Mouse (Mus musculus) neural tube, embryonic 15.5 days (tissue): ENCODE results near the gene Ugt1a8. TPM values are rescaled to one million over a fixed set of nuclear protein-coding genes. Genes with fewer than 3 reads are reported as not detected.
"Not testable (repeated sequence)": the region's sequence is repeated elsewhere in the genome, so short reads cannot be mapped to it uniquely, and the experiment has no call there.

Experiments used
- ATAC-seq: fragments of 200-750 bp; cut with Nextera tagmentation; 2 replicates; pipeline ENCODE4 v1.8.0; 2017; ENCODE audit warnings: mild to moderate bottlenecking, moderate TSS enrichment, moderate library complexity; ENCODE audit not compliant: low FRiP score
- H3K27ac ChIP-seq: fragments of 300-500 bp; sonication (generic); replicated peaks from 2 replicates; pipeline ENCODE4 v1.5.1; 2015; ENCODE audit warnings: mild to moderate bottlenecking, inconsistent platforms
- H3K27me3 ChIP-seq: fragments of 300-500 bp; sonication (generic); replicated peaks from 2 replicates; pipeline ENCODE4 v1.6.1; 2015; ENCODE audit warnings: inconsistent platforms
- H3K36me3 ChIP-seq: fragments of 300-500 bp; sonication (generic); 2 replicates; pipeline ENCODE4 v1.6.1; 2015; ENCODE audit warnings: inconsistent platforms
- H3K4me1 ChIP-seq: fragments of 300-500 bp; sonication (generic); 2 replicates; pipeline ENCODE4 v1.6.1; 2015; ENCODE audit warnings: inconsistent platforms
- H3K4me2 ChIP-seq: fragments of 300-500 bp; sonication (generic); 2 replicates; pipeline ENCODE4 v1.6.1; 2015; ENCODE audit warnings: inconsistent platforms, mild to moderate bottlenecking, moderate library complexity
- H3K4me3 ChIP-seq: fragments of 300-500 bp; sonication (generic); replicated peaks from 2 replicates; pipeline ENCODE4 v1.5.1; 2015; ENCODE audit warnings: mild to moderate bottlenecking, inconsistent platforms
- H3K9ac ChIP-seq: fragments of 300-500 bp; sonication (generic); replicated peaks from 2 replicates; pipeline ENCODE4 v1.6.1; 2015; ENCODE audit warnings: mild to moderate bottlenecking, inconsistent platforms
- H3K9me3 ChIP-seq: fragments of 300-500 bp; sonication (generic); replicated peaks from 2 replicates; pipeline ENCODE4 v1.6.1; 2016; ENCODE audit warnings: inconsistent platforms
- WGBS: fragments of 180-500 bp; shearing (Covaris S2); methylation state at CpG from one replicate; pipeline ENCODE4 v1.1.7; 2015; ENCODE audit warnings: mixed read lengths; 5-methylcytosine and 5-hydroxymethylcytosine counted together
- polyA plus RNA-seq: library from polyadenylated mRNA; unstranded; fragments of >200 nt; fragmentation: Nextera tagmentation; extraction: Ambion mirVana; gene quantifications from 2 replicates; pipeline ENCODE4 v1.2.1, GENCODE M21; 2015

The Ugt1a8 gene
- polyA plus RNA-seq, 1 experiment from 2014 or later = not detected

- not testable (repeated sequence) for H3K4me3 ChIP-seq
- WGBS = 51% methylated on average over 1 of the region's 1 CpGs
Observed at GRCm38 (mm10) chr1:88140492-88140891, 52.9 kb downstream of the Ugt1a8 start.

GRCm38 (mm10) chr1:88143966-88144675, 56.5 kb downstream of the Ugt1a8 start:
- H3K27ac ChIP-seq, H3K4me2 ChIP-seq, H3K9ac ChIP-seq, H3K4me1 ChIP-seq, H3K9me3 ChIP-seq, H3K4me3 ChIP-seq, ATAC-seq, H3K36me3 ChIP-seq, H3K27me3 ChIP-seq: not testable (repeated sequence)
- WGBS = 2% methylated on average over 5 of the region's 5 CpGs

More at GRCm38 (mm10) chr1:88140492-88140891, 52.9 kb downstream of the Ugt1a8 start:
- not testable (repeated sequence) for H3K36me3 ChIP-seq, ATAC-seq, H3K9ac ChIP-seq, H3K27me3 ChIP-seq, H3K9me3 ChIP-seq, H3K4me2 ChIP-seq, H3K4me1 ChIP-seq, H3K27ac ChIP-seq

- not testable (repeated sequence) for H3K4me3 ChIP-seq, H3K27me3 ChIP-seq, H3K4me1 ChIP-seq, H3K36me3 ChIP-seq, H3K9ac ChIP-seq, H3K9me3 ChIP-seq, H3K27ac ChIP-seq, ATAC-seq, H3K4me2 ChIP-seq
- WGBS = 78% methylated on average over 2 of the region's 2 CpGs
Observed at GRCm38 (mm10) chr1:88145278-88145677, 57.7 kb downstream of the Ugt1a8 start.

GRCm38 (mm10) chr1:88150133-88150532, 62.5 kb downstream of the Ugt1a8 start:
- not testable (repeated sequence) for H3K27ac ChIP-seq, H3K4me1 ChIP-seq, H3K9ac ChIP-seq, H3K9me3 ChIP-seq, H3K27me3 ChIP-seq, ATAC-seq, H3K4me3 ChIP-seq, H3K36me3 ChIP-seq, H3K4me2 ChIP-seq
- WGBS = 82% methylated on average over 2 of the region's 2 CpGs

- Histone ChIP-seq H3K4me1 (no peaks in the 10 kb centered on the region), H3K9ac (no peak overlapping the region), H3K27ac (no peak overlapping the region), H3K4me2 (no peak overlapping the region), H3K27me3 (no peaks in the 10 kb centered on the region), H3K4me3 (no peak overlapping the region), H3K36me3 (no peaks in the 10 kb centered on the region), H3K9me3 (no peaks in the 10 kb centered on the region)
- 87% methylated on average over 2 of the region's 2 CpGs for WGBS
- ATAC-seq = no peak
Observed at GRCm38 (mm10) chr1:88158430-88158829, 70.8 kb downstream of the Ugt1a8 start.

- no peaks in the 10 kb centered on the region for H3K36me3 ChIP-seq
- no peak for ATAC-seq
- H3K4me1 ChIP-seq = no peaks in the 10 kb centered on the region
- H3K4me3 ChIP-seq = no peak within 1 kb of the TSS
- no peak within 1 kb of the TSS for H3K9ac ChIP-seq
- H3K27me3 ChIP-seq = no peaks in the 10 kb centered on the region
- no peaks in the 10 kb centered on the region for H3K9me3 ChIP-seq
- no peak within 1 kb of the TSS for H3K27ac ChIP-seq
- 88% methylated on average over 5 of the region's 5 CpGs for WGBS
- H3K4me2 ChIP-seq = no peak within 1 kb of the TSS
Observed at GRCm38 (mm10) chr1:88165711-88166110, 78.1 kb downstream of the Ugt1a8 start, which contains the start of gene Ugt1a5. TSS of gene Ugt1a5 (plus strand) at chr1:88166012.

- not testable (repeated sequence) for H3K4me1 ChIP-seq, H3K4me2 ChIP-seq, H3K36me3 ChIP-seq, H3K9me3 ChIP-seq, ATAC-seq, H3K4me3 ChIP-seq, H3K9ac ChIP-seq, H3K27ac ChIP-seq, H3K27me3 ChIP-seq
- 94% methylated on average over 7 of the region's 7 CpGs for WGBS
Observed at GRCm38 (mm10) chr1:88172190-88172589, 84.6 kb downstream of the Ugt1a8 start.

GRCm38 (mm10) chr1:88179657-88180056, 92.0 kb downstream of the Ugt1a8 start:
- no peaks in the 10 kb centered on the region for H3K27me3 ChIP-seq
- peaks cover 9% of the 10 kb centered on the region; the same call in 1 of the 2 replicates for H3K9me3 ChIP-seq
- H3K9ac ChIP-seq = no peak overlapping the region
- H3K4me3 ChIP-seq = no peak overlapping the region
- 90% methylated on average over 1 of the region's 1 CpGs for WGBS
- no peak for ATAC-seq
- no peak overlapping the region for H3K27ac ChIP-seq
- H3K36me3 ChIP-seq = no peaks in the 10 kb centered on the region
- H3K4me1 ChIP-seq = no peaks in the 10 kb centered on the region
- H3K4me2 ChIP-seq = no peak overlapping the region

- Histone ChIP-seq H3K9me3 (no peaks in the 10 kb centered on the region), H3K36me3 (no peaks in the 10 kb centered on the region), H3K4me1 (no peaks in the 10 kb centered on the region), H3K27ac (no peak overlapping the region), H3K4me2 (no peak overlapping the region), H3K9ac (no peak overlapping the region), H3K4me3 (no peak overlapping the region), H3K27me3 (no peaks in the 10 kb centered on the region)
- no peak for ATAC-seq
- 89% methylated on average over 5 of the region's 5 CpGs for WGBS
Observed at GRCm38 (mm10) chr1:88186325-88186935, 98.8 kb downstream of the Ugt1a8 start.

- Histone ChIP-seq H3K36me3 (no peaks in the 10 kb centered on the region), H3K9ac (no peak overlapping the region), H3K4me2 (no peak overlapping the region), H3K27ac (no peak overlapping the region), H3K4me3 (no peak overlapping the region), H3K4me1 (no peaks in the 10 kb centered on the region), H3K27me3 (no peaks in the 10 kb centered on the region), H3K9me3 (no peaks in the 10 kb centered on the region)
- WGBS = 78% methylated on average over 3 of the region's 3 CpGs
- no peak for ATAC-seq
Observed at GRCm38 (mm10) chr1:88192136-88192535, 104.5 kb downstream of the Ugt1a8 start.

GRCm38 (mm10) chr1:88195687-88196086, 108.1 kb downstream of the Ugt1a8 start:
- ATAC-seq = no peak
- 88% methylated on average over 1 of the region's 1 CpGs for WGBS
- H3K4me2 ChIP-seq = no peak overlapping the region
- no peaks in the 10 kb centered on the region for H3K36me3 ChIP-seq
- no peak overlapping the region for H3K27ac ChIP-seq
- H3K4me3 ChIP-seq = no peak overlapping the region
- H3K9ac ChIP-seq = no peak overlapping the region
- H3K9me3 ChIP-seq = no peaks in the 10 kb centered on the region
- no peaks in the 10 kb centered on the region for H3K27me3 ChIP-seq
- no peaks in the 10 kb centered on the region for H3K4me1 ChIP-seq

GRCm38 (mm10) chr1:88197443-88197842, 109.8 kb downstream of the Ugt1a8 start:
- Histone ChIP-seq H3K9ac (no peak overlapping the region), H3K27ac (no peak overlapping the region), H3K4me1 (no peaks in the 10 kb centered on the region), H3K4me2 (no peak overlapping the region), H3K36me3 (no peaks in the 10 kb centered on the region), H3K27me3 (no peaks in the 10 kb centered on the region), H3K4me3 (no peak overlapping the region), H3K9me3 (no peaks in the 10 kb centered on the region)
- WGBS = 76% methylated on average over 3 of the region's 3 CpGs
- no peak for ATAC-seq
